Mouse (Mus musculus): Measurements from ENCODE around the gene Isoc2b.

DNA sequence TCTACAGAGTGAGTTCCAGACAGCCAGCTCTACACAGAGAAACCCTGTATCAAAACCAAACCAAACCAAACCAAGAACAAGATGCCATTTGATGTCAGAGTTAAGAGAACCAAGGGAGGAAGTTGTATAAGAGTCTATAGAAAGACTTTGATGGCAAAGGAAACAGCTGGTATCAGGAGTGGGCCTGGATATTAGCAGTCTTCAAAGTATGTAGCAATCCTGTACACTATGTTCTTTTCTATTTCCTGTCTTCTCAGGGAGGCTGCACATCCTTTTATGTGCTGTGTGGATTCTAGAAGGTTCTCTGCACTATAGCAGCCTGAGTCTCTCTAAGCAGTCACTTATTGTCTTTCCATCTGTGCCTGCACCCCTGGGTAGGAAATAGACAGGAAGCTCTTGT, 53.5 kb downstream of the Isoc2b start:
- peak; percentile 74; the same call in 1 of the 2 replicates for TF ChIP-seq EP300 (IDR thresholded peaks at IDR 0.05; ENCODE audit: low read depth)
- TF ChIP-seq CTCF (IDR thresholded peaks at IDR 0.05; ENCODE audit: low read depth): no peak
